Mouse (Mus musculus) embryo, embryonic 11 days (tissue): ENCODE data around the gene Prcd.
"Not testable (repeated sequence)": the region's sequence is repeated elsewhere in the genome, so short reads cannot be mapped to it uniquely, and the experiment has no call there.

Source experiments
- DNase-seq: peaks from one replicate; pipeline ENCODE4 v3.0.0-alpha.2; 2015

The Prcd gene

DNA sequence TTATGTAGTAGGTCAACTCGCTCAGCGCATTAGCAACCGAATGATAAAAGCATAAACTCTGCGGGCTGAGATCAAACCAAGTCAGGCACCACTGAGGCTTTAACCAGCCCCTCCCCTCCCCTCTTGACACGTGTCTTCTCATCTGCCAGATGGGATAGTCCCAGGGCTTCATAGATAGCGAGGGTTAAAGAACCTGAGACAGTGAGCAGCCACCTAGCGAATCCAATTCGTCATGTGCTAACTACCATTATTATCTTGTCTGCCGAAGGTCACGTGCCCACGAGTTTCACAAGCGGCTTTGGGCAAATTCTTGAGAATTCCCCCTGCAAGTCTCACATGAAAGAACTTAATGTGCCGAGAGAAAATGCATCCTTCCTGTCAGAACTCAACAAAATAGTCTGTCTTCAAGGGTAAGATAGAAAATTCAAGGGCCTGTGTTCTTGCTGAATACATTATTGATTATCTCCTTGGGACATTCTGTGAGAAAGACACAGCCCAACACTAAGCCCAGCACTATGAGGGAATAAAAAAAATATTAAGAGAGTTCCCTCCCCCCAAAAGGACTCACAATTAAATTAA is 16.5 kb downstream of the Prcd start:
- DNase-seq, result no peak

DNA sequence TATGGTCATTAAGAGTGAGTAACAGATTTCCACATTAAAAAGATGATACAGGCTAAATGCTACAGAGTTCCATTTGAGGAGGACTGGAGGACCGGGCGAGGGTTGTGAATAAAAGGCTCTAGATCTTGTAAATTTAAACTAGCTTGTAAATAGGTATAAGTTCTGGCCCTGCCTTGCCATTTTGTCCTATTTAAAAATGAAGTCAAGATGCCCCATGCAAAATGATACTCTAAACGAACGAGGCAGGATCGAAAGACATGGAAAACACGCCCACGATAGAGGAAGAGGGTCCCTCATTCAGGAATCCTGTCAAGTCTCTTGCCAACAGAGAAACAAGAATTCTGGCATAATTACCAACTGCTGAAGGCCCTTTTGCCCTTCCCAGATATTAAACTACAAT is 17.1 kb downstream of the Prcd start:
- DNase-seq, result no peak

DNA sequence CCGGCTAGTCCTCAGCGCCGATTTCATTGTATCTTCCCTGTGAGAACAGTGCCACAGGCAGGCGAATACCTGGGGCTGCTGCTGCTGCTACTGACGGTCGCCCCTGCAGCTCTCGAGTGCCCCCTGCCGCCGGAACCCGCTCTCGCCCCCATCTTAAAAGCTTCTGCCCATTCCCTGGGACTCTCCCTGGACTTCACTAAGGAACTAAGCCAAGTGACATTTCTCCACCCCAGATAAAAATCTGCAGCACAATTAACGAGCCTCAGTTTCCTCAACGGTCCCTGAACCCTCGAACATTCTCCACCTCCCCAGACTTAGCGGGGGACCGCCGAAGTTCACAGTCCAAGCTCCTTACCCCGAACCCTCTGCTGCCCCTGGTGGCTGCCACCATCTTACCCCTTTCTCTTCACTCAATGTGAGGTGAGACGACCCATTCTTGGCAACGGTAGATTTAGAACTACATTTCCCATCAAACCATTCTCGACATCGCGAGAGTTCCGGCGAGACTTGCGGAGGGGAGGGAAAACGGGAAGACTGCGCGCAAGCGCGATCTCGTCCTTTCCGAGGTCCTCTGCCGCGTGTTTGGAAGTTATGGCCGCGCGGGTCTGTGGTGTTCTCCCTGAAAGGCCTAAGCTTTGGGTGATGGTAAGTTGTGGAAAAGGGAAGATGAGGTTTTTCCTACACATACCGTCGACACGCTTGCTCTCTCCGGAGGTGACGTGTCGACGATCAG is 17.9 kb downstream of the Prcd start:
- DNase-seq, result peak; percentile 98

DNA sequence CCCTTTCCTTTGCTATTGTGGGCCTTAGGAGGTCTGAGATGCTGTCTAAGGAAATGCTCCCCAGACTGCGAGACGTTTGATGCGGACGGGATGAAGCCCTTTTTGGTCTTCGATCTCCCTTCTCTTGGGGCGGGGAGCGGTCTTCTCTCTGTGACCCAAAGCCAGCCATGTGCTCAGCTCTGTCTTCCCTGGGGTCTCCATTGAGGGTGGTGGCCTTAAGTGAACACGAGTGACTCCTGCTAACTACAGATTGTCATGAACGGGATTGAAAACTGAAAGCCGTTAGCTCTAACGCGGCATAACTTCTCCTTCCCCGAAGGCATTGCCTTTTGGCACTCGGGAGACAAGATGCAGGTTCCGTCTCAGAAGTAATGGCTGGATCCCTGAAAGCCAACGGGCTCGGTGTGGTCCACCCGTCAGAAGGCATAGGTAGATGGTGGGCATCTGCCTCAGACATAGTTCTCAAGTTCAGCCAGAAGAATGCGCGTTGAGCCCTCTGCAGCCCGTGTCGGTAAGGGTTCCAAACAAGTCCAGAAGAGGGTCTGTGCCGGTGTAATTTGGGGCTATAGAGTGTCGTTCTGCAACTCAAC is 18.6 kb downstream of the Prcd start:
- DNase-seq, result no peak

DNA sequence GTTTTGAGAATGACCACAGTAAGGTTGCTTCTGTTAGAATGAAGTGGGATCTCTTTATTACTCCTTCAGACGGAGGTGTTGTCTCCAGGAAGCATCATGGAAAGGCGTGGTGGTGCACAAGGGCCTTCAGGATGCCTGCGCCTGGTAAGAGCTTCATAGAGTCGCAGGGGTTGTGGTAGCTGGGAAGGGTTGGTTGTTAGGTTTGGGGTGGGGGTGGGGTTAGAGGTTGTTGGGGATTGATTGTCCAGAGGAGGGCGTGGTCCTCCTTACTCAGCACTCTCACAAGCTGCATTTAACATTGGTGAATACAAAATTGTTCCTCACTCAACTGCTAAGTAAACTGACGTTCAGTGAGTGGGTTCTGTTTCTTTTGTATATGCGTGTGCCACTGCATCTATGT is 19.3 kb downstream of the Prcd start:
- no peak for DNase-seq

DNA sequence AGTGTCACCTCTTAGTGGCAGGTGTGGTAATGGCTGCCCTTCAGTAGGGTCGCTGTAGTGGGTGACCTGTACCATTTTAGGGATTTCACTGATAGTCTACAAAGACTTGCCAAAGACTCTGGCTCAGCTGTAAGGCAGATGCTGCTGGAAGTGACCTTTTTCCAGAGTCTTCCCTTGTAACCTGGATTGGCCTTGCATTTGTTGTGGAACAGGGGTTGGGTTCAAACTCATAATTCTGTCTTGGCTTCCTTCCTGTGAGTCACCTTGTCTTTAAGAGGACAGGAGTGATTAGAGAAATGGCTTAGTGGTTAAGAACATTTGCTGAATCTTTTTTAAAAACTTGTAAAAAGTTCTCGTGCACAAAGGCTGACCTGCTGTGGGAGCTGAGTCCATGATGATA is 20.1 kb downstream of the Prcd start:
- DNase-seq, result no peak

DNA sequence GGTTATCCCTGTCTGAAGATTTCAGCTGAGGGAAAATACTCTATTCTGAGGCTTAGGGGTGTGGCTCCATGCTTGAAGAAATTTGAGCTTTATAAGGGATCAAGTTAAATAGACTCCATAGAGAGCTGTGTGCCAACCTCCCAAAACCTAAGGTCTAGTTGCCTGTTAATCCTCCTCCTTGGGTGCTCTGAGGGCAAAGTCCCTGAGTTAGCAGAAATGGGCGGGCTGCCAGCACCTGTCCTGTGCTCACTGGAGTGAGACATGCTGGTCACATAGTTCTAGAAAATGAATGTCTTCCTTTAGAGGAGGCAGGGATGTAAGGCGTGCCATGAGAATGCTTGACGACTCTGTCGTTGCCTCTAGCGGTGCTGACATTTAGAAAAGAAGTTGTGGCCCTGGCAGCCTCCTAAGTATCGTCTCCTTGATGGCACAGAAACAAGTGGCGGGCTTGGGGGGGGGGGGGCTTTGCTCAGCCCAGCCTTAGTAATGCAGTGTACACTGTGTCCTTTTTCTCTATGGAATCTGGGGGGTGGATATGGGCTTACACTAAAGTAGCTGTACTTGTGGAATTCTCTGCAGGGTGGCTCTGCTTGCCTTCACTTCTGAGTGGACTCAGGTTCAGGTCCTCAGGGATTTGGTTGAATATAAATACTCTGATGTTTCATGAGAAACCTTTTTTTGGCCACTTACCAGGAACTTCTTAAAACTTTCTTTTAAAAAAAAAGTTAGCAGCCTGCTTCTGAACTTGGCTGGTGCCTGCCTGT is 21.5 kb downstream of the Prcd start:
- DNase-seq, result no peak

DNA sequence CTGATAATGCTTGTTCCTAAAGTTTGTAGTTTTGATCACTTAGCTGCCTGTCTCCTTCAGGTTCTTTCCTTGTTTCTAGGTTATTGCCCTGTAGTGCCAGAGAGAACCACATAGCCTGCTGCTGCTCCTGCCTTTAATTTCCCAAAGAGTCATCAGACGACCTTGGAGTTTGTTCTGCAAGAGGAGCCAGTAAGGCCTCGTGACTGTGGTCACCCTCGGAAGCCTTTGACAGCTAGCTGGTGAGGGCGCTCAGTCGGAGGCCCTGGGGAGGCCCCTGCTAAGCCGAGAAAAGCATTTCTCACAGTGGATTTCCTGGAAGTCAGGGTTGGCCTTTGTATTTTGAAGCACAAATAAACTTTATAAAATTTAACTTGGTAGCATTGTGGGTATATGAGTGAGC is 22.1 kb downstream of the Prcd start:
- not testable (repeated sequence) for DNase-seq

DNA sequence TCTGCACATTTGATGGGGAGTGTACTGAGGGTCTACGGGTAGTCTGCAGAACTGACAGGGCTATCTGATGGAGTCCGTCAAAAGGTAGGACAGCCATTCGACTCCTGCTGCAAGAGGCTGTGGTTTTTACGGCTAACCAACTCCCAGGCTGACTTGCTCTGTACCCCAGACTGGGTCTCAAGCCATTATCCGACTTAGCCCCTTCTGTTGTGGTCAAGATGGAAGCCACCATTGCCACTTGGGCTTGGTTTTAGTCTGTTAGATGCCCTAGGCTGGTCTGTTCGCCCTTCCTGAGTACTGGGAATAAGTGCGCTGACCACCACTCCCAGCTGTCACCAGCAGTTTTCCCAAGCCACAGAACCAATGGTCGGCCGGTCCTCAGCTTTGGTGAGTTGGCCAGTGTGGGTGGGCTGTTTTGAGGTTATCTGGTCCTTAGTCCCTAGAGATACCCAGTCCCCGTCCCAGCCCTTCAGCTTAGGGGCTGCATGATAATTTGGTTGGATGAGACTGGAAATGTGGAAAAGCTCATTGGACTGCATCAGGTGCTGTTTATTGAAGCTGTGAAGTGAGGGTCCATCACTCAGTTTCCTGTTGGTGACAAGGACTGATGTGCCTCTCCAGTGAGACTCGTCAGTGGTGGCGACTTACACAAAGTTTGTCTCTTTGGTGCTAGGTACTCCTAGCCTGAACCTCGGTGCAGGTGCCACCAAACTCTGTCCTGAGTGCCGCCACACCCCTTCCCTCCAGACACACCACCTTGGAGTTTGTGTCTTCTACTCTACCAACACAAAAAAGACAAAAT is 23.0 kb downstream of the Prcd start:
- no peak for DNase-seq

DNA sequence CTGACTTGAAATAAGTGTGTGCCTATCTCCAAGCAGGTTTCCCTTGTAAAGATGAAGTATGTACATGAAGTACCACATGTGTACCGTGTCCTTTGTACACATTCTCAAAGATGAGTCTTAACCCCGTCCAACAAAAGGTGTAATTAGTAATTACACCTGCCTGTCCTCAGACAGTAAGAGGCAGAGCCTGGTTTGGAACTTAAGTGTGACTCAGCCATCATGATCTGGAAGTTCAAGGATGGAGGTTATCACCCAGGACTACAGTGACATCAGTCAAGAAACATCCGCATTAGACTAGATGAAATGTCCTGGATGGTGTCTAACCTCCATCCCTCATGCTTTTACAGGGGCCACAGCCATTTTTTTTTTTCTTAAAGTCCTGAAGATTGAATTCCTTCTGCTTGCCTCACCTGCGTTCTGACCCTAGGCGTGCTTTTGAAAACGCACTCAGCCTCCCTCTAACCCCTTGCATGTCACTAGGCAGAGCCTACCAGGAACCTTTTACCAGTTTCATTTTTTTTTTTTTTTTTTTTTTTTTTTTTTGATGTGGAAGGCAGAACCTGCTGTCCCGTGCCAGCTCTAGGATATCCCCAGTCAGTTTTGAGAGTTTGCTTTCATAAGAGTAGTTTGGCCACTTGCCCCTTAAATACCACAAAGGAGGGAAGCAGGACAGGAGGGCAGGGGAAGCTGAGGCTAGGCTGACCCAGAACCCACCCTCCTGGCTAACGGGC is 24.5 kb downstream of the Prcd start:
- DNase-seq, result no peak

DNA sequence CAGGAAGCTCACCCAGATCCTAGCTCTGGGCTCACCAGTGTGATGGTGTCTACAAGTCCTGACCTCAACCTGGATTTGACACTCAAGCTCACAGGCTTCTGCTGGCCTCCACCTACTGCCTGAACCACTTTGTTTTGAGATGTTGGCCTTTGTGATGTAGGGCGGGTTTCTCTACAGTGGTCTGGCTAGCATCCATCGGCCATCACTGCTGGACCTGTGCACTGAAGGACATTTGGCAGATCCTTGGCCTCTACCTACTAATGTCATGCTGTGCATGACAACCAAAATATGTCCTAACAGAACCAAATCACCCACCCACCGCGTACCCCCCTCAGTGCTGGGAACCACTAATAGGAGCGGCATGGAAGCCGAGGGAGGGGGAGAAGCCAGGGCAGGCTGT is 25.8 kb downstream of the Prcd start:
- DNase-seq, result no peak

DNA sequence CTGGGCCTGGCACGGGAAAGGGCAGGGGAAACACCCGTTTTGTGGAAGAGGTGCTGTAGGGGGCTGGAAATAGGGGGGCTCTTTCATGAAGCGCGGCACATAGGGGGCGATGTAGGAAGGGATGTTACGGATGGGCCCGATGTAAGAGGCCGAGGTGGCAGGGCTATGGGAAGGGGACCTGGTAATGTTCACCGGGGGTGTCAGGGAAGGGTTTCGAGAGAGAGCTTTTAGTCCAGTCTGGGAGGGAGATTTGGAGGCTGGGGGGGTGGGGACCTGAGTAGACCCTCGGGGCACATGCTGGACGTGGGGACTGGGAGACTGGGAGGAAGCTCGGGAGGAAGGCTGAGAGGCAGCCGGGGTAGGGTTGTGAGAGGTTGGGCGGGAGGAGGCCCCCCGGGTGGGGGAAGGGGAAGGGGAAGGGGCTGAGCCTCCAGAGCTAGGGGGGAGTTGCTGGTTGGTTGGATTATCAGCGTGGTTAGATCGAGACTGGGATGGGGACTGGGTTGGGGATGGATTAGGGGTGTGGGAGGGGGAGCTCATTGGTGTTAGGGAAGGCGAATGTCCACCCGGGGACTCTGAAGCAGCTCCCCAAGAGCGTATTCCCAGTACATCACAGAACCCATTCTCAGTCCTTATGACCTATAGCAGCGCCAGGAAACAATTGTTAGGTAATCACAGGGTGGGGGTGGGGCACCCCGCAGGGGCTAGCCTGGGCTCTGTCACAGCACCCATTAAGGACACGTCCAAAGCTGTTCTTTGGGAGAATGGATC is 27.2 kb downstream of the Prcd start:
- no peak for DNase-seq

DNA sequence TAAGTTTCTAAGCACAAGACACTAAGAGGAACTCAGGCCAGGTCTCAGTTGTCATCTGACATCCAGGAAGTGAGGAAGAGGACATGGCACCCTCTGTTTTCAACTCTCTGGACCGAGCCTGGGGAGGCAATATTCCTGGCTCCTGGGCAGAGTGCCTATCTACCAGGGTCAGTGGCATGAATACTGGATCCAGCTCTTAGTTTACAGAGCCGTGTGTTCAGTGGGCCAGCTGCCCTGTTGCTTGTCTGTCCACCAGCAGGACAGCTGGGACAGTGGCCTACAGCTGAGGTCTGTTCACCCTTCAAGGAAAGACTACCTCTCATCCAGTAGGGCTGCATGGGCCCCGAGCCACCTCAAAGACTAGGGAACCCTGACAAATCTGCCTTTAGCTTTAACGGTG is 27.8 kb downstream of the Prcd start:
- no peak for DNase-seq

DNA sequence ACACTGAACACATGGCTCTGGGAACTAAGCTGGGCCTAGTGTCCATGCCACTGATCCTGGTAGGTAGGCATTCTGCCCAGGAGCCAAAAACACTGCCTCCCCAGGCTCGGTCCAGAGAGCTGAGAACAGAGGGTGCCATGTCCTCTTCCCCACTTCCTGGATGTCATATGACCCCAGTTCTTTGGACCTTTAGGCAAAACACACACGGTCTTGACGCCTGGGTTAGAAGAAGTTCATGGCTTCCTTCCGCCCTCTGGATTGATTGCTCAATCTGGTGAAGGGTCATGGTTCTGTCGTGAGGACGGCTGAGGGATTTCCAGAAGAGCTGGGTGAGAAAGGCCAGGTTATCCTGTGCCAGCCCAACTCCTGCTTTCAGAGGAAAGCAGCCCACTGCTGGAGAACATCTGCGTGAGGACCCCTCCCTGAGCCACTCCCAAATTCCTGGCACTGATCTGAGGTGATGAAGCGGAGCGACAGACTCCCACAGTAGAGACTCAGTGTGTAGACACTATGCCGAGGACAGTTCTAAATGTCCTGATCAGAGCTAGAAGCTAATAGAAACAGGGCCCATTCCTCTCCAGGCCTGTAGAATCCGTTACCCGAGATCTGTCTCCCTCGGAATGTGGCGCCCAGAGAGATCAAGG is 29.3 kb downstream of the Prcd start:
- DNase-seq, result no peak

DNA sequence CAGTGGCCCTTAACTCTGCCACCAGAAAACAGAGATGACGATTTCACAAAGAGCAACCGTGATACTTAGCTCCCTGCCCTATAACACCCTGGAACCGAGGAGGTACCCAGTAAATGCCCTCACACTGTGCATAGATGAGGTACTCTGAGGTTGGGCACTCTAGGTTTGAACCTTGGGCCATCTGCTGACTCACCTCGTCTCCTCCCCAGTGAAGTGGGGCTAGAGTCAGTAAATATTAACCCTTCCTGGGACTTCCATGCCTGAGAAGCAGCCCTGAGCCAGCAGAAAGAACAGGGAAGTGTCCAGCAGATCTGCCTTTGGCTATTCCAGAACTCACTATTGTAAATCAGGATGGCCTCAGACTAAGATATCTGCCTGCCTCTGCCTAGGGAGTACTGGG is 30.4 kb downstream of the Prcd start:
- DNase-seq, result no peak

DNA sequence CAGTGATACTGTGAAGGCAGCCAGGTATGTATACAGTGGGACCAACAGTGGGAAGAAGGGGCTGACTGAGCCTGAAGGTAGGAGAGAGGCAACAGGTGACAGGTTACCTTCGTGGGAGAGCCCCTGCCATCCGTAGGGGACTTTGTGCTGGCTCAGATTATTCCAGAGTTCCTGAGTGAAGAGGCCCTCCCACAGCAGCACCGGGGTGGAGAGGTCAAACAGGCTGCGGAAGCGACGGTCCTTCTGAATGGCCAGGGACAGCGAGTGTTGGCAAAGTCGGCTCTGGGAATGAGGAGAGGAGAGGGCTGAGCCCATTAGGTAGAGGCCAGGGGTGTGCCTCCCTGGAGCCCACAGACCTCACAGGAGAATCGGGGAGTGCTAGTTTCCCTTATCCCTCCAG is 32.4 kb downstream of the Prcd start:
- DNase-seq, result no peak

DNA sequence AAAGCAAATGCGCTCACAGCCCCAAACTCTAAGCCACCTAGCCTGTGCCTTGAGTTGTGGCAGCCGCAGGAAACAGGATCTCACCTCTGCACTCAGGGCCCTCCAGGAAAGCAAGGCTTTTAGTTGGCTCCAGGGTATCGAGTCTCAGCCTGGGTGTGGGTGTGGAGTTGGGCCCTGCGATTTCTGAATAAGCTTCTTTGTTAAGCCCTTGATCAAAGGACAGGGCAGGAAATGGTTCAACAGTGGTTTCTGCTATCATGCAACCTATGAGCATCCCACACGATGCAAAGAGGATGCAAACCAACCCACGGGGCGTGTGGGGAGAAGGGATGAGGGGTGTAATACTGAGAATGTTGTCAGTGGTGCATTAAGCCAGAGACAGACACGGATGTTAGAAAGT is 34.6 kb downstream of the Prcd start:
- DNase-seq, result no peak

DNA sequence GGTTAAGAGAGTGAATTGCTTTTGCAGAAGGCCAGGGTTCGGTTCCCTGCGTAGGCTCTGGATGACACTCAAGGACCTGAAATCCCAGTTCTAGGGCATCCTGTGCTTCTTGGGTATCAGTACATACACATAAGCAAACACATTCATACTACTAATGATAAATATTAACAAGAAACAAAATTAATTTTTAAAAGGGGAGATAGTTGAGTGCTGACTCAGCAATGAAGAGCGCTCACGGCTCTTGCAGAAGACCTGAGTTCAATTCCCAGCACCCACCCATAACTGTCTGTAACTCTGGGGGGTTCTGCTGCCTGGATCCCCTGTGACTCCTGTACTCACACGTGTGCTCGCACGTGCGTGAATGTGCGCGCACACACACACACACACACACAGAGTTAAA is 36.3 kb downstream of the Prcd start:
- DNase-seq, result no peak

DNA sequence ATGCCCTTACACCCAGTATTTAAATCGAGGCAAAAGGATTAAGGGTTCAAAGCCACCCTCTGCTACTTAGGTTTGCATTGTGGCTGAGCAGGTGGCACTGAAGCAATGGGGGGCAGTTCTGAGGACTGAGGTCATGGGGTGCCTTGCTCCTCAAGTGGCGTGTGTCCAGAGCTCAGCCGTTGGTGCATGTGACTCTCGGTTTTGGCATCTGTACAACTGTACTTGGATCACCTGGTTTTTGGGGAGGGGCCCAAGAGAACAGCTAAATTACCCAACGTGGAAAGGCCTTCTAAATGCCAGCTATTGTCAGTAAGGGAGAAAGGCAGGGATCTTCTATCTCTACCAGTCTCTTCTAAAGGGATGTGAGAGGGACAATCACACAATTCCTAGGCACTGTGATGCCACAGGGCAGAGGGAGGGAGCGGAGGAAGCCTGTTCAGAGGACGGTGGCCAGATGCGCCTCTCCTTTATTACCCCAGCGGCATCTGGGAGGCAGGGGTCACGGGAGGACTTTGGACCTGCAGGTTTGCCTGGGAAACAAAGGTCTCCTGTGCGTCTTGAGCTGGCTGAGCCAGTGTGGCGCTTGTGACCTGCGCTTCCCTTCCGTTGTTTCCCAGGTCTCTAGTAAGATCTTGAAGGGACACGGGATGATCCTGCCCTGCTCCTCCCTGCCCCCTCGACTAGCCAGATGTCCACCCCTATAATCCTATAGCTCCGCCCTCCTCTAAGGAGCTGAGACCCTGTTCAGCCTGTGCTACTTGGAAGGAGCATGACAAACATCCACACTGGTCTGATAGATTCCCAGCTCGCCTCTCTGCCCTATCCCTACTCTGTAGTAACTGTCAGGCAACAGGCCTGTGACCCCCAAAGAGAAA is 37.6 kb downstream of the Prcd start:
- no peak for DNase-seq

DNA sequence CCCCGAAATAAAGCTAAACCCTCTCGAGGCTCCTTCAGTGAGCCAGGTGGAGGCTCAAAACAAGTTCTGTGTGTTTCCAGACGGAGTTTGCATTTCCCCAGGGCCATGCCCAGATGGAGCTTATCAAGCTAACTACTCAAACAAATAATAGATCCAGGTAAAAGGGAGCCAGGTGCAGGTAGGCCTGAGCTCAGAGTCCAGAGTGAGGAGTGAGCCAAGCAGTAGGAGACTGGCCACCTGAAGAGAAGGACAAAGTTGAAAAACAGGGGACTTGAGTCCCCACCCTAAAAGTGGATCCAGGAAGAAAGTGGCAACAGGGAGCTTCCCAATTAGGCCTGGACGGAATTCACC is 40.5 kb downstream of the Prcd start:
- DNase-seq, result no peak
